Mouse (Mus musculus) kidney, postnatal 25 days (tissue): Measurements from ENCODE around the gene Snx30.
"Not testable (repeated sequence)": the region's sequence is repeated elsewhere in the genome, so short reads cannot be mapped to it uniquely, and the experiment has no call there.

Source experiments
- DNase-seq, 2 experiments: peaks; one replicate each; pipeline ENCODE4 v3.0.0; 2021; ENCODE audit warnings: mixed read lengths in 2 of 2

Gene Snx30

DNA sequence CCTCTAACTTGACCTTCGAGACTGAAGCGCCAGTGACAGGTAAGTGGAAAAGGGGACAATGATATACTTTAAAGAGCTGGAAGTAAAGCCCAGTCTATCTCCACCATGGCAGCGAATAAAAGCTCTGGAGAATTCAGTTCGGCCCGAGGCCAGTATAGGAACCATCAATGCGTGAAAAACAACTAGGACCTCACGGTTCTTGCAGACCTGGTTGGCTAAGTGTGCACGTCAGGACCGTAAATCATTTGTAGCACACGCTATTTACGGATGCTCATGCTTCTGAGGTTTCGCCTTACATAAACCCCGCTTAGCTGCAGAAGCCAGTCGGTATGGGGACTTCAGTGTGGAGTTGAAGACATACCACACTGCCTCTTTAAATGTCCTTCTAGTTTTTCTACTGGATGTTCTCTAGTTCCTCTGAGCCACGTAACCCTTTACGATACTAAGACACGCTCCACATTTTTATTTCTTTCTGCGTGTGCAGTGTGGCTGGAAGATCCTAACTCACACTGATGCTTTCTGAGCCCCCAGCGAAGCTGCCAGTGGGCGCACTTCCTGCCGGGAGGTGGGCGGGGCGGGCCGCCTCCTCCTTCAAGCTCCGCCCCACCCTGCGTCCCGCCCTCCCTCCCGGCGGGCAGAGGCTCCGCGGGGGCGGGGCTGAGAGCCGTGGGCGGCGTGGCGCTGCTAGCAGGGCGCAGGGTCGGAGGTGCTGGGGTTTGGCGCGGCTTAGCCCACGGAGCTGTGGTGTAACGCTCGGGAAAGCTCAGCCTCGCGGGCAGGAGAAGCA lies at the start of gene Snx30:
Gene Snx30 (plus strand): TSS at position 660 of the 787 bp plus-strand sequence.
- DNase-seq = peak; percentile 92 to 94

DNA sequence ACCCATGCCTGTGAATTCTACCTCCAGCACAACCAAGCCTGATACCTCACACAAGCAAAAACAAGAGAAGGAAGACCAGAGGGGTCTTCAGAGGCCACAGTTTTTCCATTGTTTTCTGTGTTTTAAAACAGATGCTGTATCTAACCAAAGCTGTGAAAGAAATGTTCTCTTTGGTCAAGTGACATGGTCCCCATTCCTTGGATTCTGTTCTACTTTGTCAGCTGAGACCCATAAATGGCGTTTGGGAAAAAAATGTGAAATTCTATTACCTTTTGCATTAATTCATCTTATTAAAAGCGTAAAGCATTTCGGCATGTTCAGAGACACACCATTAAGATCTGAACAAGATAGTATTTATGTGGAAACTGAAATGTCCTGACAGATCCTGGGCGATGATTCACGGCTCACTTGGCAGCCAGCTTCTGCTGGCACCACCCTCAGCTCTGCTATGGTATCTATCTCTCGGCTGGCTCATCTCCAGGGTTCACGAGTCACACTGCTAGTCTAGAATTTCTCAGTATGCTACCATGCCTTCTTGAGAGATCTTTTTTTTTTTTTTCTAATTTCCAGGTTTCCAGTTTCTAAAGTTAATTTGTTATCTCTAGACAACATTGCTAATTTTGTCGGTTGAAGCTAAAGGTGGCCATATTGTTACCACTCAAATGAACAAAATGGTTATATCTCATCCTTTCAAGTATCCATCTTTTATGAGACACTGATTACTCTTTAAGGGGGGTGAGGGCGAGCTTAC lies 49.1 kb upstream of the Snx30 start:
- DNase-seq = peak; percentile 79 to 82

DNA sequence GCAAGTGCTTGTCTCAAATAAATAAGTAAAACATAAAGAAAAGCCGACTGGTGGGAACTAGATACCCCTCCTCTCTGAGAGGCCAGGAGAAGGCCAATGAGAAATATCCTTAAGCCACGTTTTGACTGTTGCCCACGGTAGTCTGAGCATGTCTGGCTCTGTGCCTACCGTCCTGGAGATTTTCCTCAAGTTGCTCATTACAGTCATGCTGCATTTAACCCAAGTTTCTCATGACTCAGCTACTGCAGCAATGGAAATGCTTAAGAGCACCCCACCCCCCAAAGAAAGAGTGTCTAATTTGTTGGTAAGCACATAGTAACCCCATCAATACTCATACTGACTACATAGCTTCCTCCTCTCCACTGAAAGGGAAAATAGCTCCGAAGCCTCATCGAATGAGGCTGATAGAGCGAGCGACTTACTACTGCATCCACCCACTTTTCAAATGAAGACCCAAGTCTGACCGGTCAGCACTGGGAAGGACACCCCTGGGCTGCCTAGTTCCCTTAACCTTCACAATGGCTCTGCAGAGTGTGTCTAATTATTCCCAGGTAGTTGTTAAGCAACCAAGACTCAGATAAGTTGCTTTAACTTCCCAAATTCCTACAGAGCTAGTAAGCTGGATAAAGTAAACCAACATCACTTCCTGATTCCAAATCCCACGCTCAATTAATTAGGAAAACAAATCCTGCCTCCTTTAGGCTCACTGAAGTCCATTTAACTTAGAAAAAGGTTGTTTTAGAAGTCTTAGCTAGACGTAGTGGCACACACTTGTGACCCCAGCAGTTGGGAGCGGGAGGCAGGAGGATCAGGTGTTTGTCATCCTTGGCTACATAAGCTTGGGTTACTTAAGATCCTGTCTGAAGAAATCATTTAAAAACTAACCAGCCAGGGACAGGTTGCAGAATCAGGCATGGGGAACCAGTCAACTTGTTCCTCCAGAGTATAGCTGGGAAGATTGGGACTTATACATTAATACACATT lies 47.9 kb upstream of the Snx30 start:
- DNase-seq = peak; percentile 54 to 59

DNA sequence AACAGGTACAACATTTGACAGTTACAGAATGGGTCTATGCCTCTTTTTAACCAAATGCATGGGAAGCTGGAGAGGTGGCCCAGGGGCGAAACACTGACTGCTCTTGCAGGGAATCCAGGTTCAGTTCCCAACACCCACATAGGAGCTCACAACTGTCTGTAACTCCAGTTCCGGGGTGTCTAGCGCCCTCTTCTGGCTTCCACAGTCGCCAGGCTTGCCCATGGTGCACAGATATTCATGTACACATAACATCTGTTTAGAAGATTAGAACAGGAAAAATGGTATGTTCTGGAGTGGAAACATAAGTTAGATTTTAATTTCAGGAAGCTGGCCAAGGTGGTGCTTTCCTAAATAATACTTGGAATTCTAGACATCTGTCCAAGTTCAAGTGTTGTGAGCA lies 45.6 kb upstream of the Snx30 start:
- no peak for DNase-seq

DNA sequence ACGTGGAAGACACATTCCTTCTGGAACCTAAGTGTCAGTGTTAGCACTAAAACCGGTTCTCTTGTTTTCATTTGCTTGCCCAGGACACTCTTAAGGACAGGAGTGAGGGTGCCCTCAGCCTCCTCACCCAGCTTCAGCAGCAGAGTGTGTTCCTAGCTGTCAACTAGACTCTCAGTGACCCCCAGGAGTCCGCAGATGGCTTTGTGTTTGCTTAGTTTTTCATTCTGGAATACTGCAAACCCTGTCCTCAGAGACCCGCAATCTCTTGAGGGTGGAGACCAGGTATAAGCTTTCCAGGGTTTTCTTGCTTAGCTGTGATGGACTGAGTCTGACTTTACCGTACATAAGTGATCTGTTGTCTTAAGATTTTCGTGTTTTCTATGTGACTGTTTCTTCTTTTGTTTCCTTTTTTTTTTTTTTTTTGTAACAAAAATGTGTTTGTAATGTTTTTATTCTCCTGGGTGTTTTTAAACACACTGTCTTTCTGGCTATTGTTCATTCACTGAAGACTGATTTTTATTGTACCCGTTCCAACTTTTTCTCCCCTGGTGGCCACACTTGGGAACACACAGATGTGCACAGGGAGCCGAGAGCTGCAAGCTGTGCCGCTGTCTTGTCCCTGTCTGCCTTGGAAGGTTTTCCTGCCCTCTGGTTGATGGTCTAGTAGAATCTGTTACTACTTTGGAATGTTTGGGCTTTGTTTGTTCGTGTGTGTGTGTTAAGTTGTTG lies 44.8 kb upstream of the Snx30 start:
- DNase-seq = peak; percentile 61 to 71

DNA sequence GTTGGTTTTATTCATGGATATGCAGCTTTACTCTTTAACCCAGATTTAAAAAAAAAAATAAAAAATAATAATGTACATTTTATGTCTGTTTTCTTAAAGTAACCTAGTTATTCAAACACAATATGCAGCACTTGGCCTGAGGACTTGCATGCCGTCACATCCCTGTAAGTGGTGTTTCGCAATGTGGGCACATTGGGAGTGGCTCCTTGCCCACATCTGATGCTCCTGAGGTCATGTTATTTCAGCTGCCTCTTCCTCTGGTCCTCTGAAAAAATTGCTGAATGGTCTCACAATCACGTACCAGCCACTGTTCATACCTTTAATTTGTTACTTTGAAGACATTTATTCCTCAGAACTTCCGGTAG lies 44.3 kb upstream of the Snx30 start:
- DNase-seq = peak in 1 of 2 experiments; percentile 46

DNA sequence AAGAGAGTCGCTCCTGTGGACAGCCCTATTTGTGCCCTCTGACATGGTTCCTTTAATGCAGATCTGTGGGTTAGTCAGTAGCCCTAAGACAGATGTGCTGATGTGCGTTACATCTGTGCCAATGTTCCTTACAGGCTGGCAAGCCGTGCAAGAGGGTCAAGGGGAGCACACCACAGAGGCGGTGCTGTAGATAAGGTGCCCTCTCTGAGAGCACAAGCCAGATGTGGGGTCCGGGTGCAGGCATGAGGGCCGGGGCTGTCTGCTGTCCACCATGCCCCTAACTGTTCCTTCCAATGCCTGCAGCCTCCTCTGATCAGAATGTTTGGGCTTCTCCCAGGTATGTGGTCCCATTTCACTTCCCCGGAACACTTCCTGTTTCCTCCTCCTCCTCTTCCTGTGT lies 40.7 kb upstream of the Snx30 start:
- no peak for DNase-seq

DNA sequence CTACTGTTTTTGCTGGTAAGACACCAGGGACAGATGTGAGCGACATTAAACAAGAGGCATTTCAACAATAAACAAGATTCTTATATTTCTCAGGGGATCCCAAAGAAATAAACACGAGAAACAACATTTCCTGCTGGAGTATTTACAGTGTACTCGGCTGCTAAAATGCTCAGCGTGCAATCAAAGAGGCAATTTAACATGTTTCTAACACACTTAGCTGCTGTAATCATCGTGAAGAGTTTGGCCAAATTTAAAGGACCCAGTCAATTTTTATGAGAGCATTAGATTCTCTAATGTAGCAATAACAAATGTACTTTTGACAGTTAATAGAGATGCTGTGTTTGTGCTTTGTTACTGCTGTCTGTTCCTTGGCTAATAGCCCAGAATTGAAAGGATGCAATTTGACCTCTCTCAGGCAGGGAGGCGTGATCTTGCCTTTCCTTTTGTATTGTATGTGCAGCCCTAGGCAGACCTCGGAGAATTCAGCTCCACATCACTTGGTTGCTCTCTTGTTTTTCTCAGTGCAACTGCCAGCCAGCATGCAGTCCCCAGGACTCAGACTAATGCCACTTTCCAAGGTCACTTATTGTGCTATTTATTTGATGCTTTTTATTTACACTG lies 40.1 kb upstream of the Snx30 start:
- DNase-seq = peak in 1 of 2 experiments; percentile 26

DNA sequence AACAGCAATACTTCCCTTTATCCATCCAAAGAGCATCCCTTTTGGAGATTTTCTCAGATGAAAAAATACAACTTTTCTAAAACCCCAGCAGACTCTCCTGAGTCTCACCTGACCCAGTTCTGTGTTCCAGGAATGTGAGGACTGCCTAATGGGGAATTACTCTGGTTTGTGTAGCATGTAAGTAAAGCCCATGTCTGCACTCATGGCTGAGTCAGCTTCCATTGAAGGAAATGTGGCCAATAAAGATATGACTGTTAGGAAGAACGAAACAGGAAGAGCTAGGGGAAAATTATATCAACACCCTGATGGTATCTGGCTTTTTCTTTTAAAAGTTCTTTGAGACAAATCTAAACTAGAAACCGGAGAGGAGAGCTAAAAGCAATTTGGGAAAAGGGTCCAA lies 37.9 kb upstream of the Snx30 start:
- DNase-seq = no peak

DNA sequence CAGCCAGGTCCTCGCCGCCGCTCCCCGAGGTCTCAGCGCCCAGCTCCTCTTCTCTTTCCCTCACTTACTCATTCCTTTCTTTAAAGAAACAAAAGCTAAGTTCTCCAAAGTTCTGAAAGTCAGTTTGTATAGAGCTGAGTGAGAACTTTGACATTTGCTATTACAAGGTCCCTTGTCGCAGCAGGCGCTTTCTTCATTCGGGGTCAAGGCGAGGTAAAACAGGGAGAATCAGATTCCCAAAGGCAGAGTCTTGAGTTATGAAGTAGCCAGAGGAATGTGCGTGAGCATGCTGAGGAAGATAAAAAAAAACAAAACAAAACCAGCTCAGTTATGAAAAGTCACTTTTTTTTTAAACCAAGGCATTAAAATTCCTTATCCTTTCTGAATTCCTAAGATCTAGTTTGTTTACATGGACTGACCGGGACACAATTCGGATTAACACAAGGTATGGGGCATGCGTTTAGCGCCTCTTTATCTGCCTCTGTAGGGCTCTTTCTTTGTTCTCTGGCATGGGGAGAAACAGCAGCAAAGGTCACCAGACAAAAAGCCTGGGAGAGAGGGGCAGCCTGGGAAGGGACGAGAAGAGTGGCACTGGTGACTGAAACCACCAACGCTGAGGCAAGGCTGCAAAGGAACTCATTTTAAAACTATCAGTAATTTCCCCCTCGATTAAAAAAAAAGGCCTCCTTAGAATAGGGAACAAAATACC lies 33.3 kb upstream of the Snx30 start:
- DNase-seq = no peak

DNA sequence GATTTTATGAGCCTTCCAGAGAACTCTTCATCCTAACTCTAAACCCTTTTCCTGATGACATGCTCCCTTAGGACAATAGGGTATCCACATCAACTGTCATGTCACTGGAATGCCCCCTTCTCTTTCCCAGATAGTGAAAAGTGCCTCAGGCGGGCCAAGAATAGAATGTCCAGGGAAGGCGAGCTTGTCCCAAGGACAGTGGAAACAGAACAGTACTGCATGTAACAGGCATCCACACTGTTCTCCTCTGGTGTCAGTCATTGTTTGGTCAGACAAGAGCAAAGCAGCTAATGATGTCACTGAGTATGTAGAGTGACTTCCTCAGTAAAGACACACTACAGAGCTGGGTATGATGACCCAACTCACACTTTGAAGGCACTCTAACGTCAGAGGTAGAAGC lies 27.8 kb upstream of the Snx30 start:
- no peak for DNase-seq

DNA sequence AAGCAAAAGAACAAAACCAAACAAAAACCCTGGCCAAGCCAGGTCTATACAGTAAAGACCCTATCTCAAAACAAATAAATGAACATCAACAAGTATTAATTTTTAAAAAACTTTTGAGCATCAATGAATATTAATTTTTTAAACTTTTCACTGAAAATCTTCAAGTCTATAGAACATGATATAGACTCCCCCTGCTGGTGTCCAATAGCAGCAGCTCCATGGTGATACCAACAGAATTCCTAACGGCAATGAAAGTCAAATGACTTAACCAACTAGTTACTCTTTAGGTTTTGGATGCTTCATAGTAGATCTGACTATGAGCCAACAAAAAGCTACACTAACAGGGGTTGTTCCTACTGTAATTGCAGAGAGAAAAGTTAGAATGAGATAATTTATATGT lies 25.1 kb upstream of the Snx30 start:
- DNase-seq = peak in 1 of 2 experiments; percentile 37

DNA sequence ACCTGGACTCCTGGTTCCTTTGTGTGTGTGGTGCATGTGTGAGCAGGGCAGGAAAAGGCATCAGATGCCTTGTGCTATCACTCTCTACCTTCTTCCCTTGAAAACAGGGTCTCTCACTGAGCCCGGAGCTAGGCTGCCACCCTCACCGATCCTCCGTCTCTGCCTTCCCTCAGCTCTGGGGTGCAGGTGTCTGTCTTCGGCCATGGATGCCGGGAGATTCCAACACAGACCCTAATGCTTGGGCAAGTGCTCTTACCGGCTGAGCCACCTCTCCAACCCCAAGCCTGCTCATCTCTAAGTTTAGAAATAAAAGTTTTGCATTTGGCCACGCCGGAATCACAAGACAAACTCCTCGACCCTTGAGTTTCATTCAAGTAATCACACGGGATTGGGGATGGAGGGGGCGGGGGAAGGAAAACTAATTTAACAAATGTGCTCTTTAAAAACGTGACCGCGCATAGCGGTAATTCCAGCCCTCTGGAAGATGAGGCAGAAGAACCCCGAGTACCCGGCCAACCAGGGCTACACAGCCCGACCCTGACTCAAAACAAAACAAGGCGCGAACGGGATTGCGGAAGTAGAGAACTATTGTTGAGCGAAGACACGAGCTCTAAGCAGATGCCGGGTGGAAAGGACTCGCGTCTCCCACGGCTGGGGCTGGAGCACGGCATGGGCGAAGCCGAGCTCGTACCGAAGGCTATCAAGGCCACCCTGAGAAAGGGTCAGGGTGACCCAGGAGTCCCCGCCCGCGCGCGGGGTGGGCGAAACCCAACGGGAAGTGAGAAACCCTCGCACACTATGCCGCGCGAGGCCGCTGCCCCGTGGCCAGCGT lies 22.6 kb upstream of the Snx30 start:
- DNase-seq = no peak

DNA sequence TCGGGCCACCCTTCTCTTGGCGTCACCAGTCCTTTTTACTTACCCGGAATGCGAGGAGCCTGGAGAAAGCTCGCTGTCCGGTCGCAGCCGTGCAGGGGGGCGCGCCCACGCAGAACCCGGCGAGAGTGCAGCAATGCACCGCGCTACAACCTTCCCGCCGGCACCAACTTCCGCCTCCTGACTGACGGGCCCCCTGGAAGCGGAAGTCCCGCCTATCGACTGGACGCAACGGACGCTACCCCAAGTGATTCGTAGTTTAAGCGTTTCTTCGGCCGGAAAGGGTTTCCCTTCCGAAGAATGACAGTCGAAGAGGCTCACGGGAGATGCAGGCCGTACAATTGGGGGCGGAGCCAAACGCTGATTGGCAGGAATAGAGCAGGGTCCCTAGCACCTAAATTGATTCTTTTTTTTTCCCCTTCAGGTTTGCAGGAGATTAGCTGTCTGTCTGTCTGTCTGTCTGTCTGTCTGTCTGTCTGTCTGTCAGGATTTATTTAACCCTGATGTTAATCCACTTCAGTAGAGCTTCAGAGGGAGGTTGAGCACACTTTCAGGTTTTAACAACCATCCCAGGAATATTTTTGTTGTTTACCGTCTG lies 21.9 kb upstream of the Snx30 start:
- DNase-seq = peak; percentile 97 to 98

DNA sequence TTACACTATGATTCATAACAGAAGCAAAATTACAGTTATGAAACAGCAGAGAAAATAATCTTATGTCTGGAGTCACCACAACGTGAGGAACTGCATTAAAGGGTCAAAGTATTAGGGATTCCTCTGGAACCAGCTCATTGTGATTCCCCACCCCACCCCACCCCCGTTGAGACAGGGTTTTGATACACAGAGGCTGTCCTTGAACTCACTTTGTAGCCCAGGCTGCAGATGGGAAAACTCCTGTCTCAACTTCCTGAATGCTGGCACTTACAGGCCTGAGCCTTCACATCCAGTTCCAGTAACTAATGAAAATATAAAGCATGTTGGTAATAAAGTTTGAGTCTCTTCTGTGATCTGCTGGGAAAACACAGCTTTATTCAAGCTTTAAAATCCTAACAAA lies 20.2 kb upstream of the Snx30 start:
- no peak for DNase-seq

DNA sequence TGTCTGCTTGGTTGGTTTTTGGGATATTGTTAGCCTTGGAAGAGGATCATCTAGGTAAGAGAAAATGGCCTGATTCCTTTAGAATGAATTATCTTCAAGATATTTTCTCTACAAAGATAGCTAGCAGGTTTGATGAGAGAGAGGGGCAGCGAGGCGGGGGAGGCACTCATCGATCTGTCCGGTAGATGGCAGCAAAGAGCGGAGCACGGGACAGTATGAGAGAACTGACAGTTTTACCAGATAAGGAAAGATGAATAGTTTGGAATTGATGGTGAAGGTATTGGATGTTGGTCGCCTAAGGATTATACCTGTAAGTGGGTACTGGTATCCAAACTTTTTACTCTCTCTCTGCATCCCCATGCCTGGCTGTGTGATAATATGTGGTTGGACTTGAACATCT lies 19.0 kb upstream of the Snx30 start:
- DNase-seq = peak; percentile 67 to 85

DNA sequence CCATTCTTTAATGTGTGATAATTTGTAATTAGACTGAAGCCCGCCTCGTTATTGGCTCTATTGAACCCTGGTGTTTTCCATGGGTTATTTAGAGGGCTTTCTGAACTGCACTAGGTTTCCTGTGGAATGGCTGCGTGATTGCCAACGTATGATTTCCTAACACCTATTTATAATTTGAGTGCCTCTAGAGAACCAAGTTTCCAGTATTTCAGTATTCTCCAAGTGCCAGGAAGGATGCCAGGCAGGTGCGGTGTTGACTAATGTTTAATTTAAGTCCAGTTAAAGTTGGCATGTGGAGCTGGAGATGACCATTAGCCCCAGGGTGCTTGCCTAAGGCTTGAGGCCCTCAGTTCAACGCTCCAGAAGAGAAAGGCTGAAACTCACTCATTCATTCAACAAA lies 18.5 kb upstream of the Snx30 start:
- DNase-seq = peak; percentile 32 to 41

DNA sequence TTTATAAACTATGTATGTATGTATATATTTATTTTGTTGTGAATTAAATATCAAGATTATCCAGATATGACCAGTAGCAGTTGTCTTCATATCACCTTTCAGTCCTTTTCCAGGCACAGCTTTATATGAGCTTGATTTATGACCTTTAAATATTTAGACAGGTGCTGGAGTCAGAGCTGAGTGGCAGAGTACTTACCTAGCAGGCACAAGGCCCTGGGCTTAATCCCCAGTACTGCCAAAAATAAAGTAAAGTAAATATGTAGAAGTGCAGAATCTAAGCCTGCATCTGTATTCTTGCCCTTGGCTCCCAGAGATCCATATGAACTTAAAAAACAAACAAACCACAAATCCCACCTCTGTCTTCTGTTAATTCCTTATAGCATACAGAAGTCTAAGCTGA lies 16.6 kb upstream of the Snx30 start:
- no peak for DNase-seq

DNA sequence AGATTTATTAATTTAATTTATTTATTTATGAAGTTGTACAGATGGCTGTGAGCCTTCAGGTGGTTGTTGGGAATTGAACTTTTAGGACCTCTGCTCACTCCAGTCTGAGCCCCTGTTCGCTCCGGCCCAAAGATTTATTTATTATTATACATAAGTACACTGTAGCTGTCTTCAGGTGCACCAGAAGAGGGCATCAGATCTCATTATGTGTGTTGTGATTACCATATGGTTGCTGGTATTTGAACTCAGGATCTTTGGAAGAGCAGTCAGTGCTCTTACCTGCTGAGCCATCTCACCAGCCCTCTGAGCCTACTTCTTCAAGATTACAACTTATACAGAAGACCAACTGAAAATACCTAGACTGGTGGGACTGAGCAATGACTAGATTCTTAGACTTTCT lies 12.0 kb upstream of the Snx30 start:
- not testable (repeated sequence) for DNase-seq

DNA sequence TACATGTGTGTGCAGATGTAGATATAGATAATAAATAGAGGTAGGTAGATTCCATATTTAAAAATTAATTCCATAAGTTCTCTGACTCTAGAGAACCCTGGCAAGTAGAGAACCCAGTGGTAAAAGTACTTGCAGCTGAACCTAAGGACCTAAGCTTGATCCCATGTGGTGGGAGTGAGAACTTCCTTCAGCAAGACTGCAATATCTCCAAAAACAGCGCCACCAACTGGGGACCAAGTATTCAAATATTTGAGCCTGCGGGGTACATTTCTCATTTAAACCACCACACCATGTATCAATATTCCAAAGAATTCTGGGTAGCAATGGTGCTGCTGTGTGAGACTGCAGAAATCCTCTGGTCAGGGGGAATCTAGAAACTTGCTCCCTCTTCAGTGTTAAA lies 11.5 kb upstream of the Snx30 start:
- DNase-seq = no peak
